Mouse (Mus musculus) stomach, embryonic 16.5 days (tissue): ENCODE measurements around the gene Rims4. TPM values are rescaled to one million over a fixed set of nuclear protein-coding genes. Genes with fewer than 3 reads are reported as not detected.

Experiments
- ATAC-seq: fragments of 200-750 bp; cut with Nextera tagmentation; 2 replicates; pipeline ENCODE4 v1.8.0; 2017; ENCODE audit warnings: moderate number of reproducible peaks, moderate TSS enrichment; ENCODE audit not compliant: insufficient read depth, low FRiP score
- H3K27ac ChIP-seq: fragments of 300-500 bp; sonication (generic); 2 replicates; pipeline ENCODE4 v1.5.1; 2014; ENCODE audit warnings: low read length
- H3K27me3 ChIP-seq: fragments of 300-500 bp; sonication (generic); 2 replicates; pipeline ENCODE4 v1.6.1; 2014; ENCODE audit warnings: low read length, control low read depth, mixed read lengths; ENCODE audit not compliant: control insufficient read depth, insufficient read depth
- H3K36me3 ChIP-seq: fragments of 300-500 bp; sonication (generic); 2 replicates; pipeline ENCODE4 v1.6.1; 2014; ENCODE audit warnings: low read length; ENCODE audit not compliant: control insufficient read depth, insufficient read depth
- H3K4me1 ChIP-seq: fragments of 300-500 bp; sonication (generic); 2 replicates; pipeline ENCODE4 v1.6.1; 2014; ENCODE audit warnings: low read length, control low read depth, mixed read lengths; ENCODE audit not compliant: control insufficient read depth, insufficient read depth
- H3K4me2 ChIP-seq: fragments of 300-500 bp; sonication (generic); 2 replicates; pipeline ENCODE4 v1.6.1; 2014; ENCODE audit warnings: low read depth, low read length, mixed read lengths
- H3K4me3 ChIP-seq: fragments of 300-500 bp; sonication (generic); replicated peaks from 2 replicates; pipeline ENCODE4 v1.5.1; 2014; ENCODE audit warnings: mild to moderate bottlenecking, low read length
- H3K9ac ChIP-seq: fragments of 300-500 bp; sonication (generic); 2 replicates; pipeline ENCODE4 v1.6.1; 2014; ENCODE audit warnings: low read length
- H3K9me3 ChIP-seq: fragments of 300-500 bp; sonication (generic); replicated peaks from 2 replicates; pipeline ENCODE4 v1.6.1; 2016; ENCODE audit warnings: low read length, control low read depth; ENCODE audit not compliant: control insufficient read depth
- WGBS: fragments of 180-500 bp; shearing (Covaris S2); extraction: QIAGEN DNeasy Blood & Tissue Kit; methylation state at CpG from one replicate; pipeline ENCODE4 v1.1.7; 2014; 5-methylcytosine and 5-hydroxymethylcytosine counted together
- polyA plus RNA-seq: library from polyadenylated mRNA; unstranded; fragments of >200 nt; fragmentation: Nextera tagmentation; extraction: Ambion mirVana; gene quantifications from 2 replicates; pipeline ENCODE4 v1.2.1, GENCODE M21; 2015

The Rims4 gene
- polyA plus RNA-seq, 1 experiment from 2014 or later: 0.40 TPM

GRCm38 (mm10) chr2:163825861-163826260 lies 92.6 kb downstream of the Rims4 start:
- 84% methylated on average over 1 of the region's 1 CpGs for WGBS
- no peak for ATAC-seq

GRCm38 (mm10) chr2:163823771-163824170 lies 94.7 kb downstream of the Rims4 start:
- Histone ChIP-seq H3K27me3 (no peaks in the 10 kb centered on the region), H3K36me3 (no peaks in the 10 kb centered on the region), H3K4me1 (no peaks in the 10 kb centered on the region), H3K27ac (no peak overlapping the region), H3K4me3 (peak overlapping the region; percentile 11; the same call in 1 of the 2 replicates), H3K4me2 (peak overlapping the region; percentile 41), H3K9me3 (no peaks in the 10 kb centered on the region), H3K9ac (peak overlapping the region; percentile 39; the same call in 1 of the 2 replicates)
- 16% methylated on average over 11 of the region's 11 CpGs for WGBS
- ATAC-seq: no peak

More at GRCm38 (mm10) chr2:163825861-163826260, 92.6 kb downstream of the Rims4 start:
- H3K27ac ChIP-seq: no peak overlapping the region
- H3K4me1 ChIP-seq: no peaks in the 10 kb centered on the region
- H3K27me3 ChIP-seq: no peaks in the 10 kb centered on the region
- no peaks in the 10 kb centered on the region for H3K9me3 ChIP-seq
- H3K36me3 ChIP-seq: no peaks in the 10 kb centered on the region
- H3K4me3 ChIP-seq: no peak overlapping the region
- H3K4me2 ChIP-seq: no peak overlapping the region
- no peak overlapping the region for H3K9ac ChIP-seq

- H3K27me3 ChIP-seq: no peaks in the 10 kb centered on the region
- peak overlapping the region; percentile 41 for H3K4me2 ChIP-seq
- ATAC-seq: no peak
- H3K27ac ChIP-seq: no peak overlapping the region
- 3% methylated on average over 4 of the region's 4 CpGs for WGBS
- H3K4me1 ChIP-seq: no peaks in the 10 kb centered on the region
- peak overlapping the region; percentile 39; the same call in 1 of the 2 replicates for H3K9ac ChIP-seq
- H3K4me3 ChIP-seq: peak overlapping the region; percentile 11; the same call in 1 of the 2 replicates
- H3K36me3 ChIP-seq: no peaks in the 10 kb centered on the region
- H3K9me3 ChIP-seq: no peaks in the 10 kb centered on the region
Observed at GRCm38 (mm10) chr2:163823248-163823647, 95.2 kb downstream of the Rims4 start.

GRCm38 (mm10) chr2:163820607-163821006 lies 97.9 kb downstream of the Rims4 start, which contains the start of gene Ccn5:
Gene Ccn5, plus strand, starts transcription at chr2:163820861.
- Histone ChIP-seq H3K9me3 (no peaks in the 10 kb centered on the region), H3K4me2 (no peak within 1 kb of the TSS), H3K27me3 (no peaks in the 10 kb centered on the region), H3K4me1 (no peaks in the 10 kb centered on the region), H3K9ac (no peak within 1 kb of the TSS), H3K27ac (no peak within 1 kb of the TSS), H3K4me3 (no peak within 1 kb of the TSS), H3K36me3 (no peaks in the 10 kb centered on the region)
- 62% methylated on average over 4 of the region's 4 CpGs for WGBS
- no peak for ATAC-seq

- H3K4me1 ChIP-seq: no peaks in the 10 kb centered on the region
- no peak overlapping the region for H3K4me3 ChIP-seq
- H3K9ac ChIP-seq: no peak overlapping the region
- no peak for ATAC-seq
- H3K9me3 ChIP-seq: no peaks in the 10 kb centered on the region
- WGBS: 80% methylated on average over 9 of the region's 9 CpGs
- H3K27ac ChIP-seq: no peak overlapping the region
- no peaks in the 10 kb centered on the region for H3K27me3 ChIP-seq
- H3K4me2 ChIP-seq: no peak overlapping the region
- no peaks in the 10 kb centered on the region for H3K36me3 ChIP-seq
Observed at GRCm38 (mm10) chr2:163814739-163815465, 103.6 kb downstream of the Rims4 start.

- WGBS: 60% methylated on average over 5 of the region's 5 CpGs
- Histone ChIP-seq H3K4me3 (no peak overlapping the region), H3K9ac (no peak overlapping the region), H3K36me3 (no peaks in the 10 kb centered on the region), H3K27ac (no peak overlapping the region), H3K27me3 (no peaks in the 10 kb centered on the region), H3K9me3 (no peaks in the 10 kb centered on the region), H3K4me2 (no peak overlapping the region), H3K4me1 (no peaks in the 10 kb centered on the region)
- ATAC-seq: no peak
Observed at GRCm38 (mm10) chr2:163813077-163813476, 105.4 kb downstream of the Rims4 start.

Other genes with a start within 250 kb of the Rims4 start
- 5.2 and 5.4 TPM in 2 replicates for gene Ada, start 168.4 kb downstream of the Rims4 start, polyA plus RNA-seq
- 0.15 TPM in 1 of 2 replicates, not detected in the other for gene Ccn5, start 97.8 kb downstream of the Rims4 start, polyA plus RNA-seq
- gene Kcnk15, start 65.0 kb downstream of the Rims4 start, polyA plus RNA-seq: not detected in 2 replicates
- 272 and 274 TPM in 2 replicates for gene Ywhab, start 76.3 kb upstream of the Rims4 start, polyA plus RNA-seq
- gene Pabpc1l, start 106.8 kb upstream of the Rims4 start, polyA plus RNA-seq: 0.75 and 0.87 TPM in 2 replicates
- 19.3 and 20.9 TPM in 2 replicates for gene Stk4, start 151.6 kb upstream of the Rims4 start, polyA plus RNA-seq
- gene Tomm34, start 152.5 kb upstream of the Rims4 start, polyA plus RNA-seq: 46.3 and 50.8 TPM in 2 replicates